Mouse (Mus musculus) brain, embryonic 14.5 days (tissue): Measurements from ENCODE around the gene Egfl7.
A peak's percentile ranks its signal among the peaks of the same experiment; 100 is the strongest.

Source experiments
- CTCF ChIP-seq: fragments of 200-500 bp; IDR thresholded peaks from 2 replicates; pipeline ENCODE4 v1.5.1; 2012; ENCODE audit warnings: inconsistent platforms, mild to moderate bottlenecking, moderate library complexity, borderline replicate concordance; ENCODE audit not compliant: insufficient read depth, insufficient read length; ENCODE audit errors: extremely low read depth
- POLR2A ChIP-seq: fragments of 200-500 bp; IDR thresholded peaks from 2 replicates; pipeline ENCODE4 v1.6.1; 2012; ENCODE audit warnings: mild to moderate bottlenecking, inconsistent platforms, borderline replicate concordance; ENCODE audit not compliant: poor library complexity, insufficient read depth, insufficient read length, severe bottlenecking; ENCODE audit errors: extremely low read depth

DNA sequence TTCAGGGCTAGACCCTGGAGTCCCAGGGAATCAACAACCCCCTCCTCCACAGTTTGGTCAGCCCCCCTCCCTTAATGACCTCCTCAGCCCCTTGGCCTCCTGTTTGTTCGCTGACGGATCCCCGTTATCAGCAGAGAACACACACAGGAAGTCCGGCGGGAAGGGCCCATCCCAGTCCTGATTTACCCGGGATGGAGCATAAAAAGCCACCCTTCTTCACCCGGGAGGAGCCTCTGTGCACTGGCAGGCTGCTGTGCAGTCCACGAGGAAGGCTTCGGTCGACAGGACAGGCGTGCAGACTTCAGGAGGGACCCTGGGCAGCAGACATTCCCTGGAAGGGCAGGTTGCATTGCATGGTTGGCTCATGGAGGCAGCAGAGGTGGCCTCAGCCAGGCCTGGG is 3.8 kb downstream of the Egfl7 start:
- no peak for TF ChIP-seq CTCF
- TF ChIP-seq POLR2A: peak; percentile 16; the same call in 1 of the 2 replicates
